Mouse (Mus musculus) monocyte, adult 59 days (primary cell): ENCODE data around the gene Wdr11. TPM values are rescaled to one million over a fixed set of nuclear protein-coding genes. Genes with fewer than 3 reads are reported as not detected.

Experiments
- total RNA-seq, 2 experiments: library from RNA; stranded (reverse); gene quantifications; one replicate each; pipeline ENCODE4 v1.2.4; 2023

Wdr11 gene
- total RNA-seq, result 10 to 100 TPM; 28.4 to 31.2 TPM

DNA sequence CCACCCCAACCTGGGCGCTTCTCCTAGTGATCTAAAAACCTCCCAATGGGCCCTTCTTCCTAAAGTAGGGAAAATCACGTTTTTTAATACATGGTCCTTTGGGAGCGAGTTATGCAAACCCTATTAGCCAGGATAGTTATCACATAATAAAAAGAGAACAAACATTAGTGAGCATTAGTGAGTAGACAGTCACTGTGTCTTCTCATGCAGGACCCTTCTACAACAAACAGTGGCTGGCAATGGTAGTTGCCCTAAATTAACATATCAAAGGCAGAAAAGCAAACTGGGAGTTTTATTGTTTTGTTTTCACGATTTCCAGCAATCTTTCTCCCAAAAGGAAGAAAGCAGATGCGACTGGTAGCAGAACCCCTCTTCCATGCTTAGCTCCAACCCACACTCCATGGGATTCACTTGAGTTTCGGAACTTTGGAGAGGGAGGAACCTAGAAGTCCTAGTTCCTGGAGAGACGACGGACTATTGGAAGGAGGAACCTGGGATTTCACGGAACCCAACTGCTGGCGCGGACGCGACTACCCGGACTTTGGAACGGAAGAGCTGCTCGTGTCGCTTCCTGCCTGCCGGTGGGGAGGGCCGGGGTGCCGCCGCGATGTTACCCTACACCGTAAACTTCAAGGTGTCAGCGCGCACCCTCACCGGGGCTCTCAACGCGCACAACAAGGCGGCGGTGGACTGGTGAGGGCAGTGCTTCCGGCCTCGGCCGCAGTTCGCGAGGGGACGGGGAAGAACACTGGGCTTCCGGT lies at the start of gene Wdr11:
Gene Wdr11 (plus strand): TSS at position 493 of the 761 bp plus-strand sequence.

